Mouse (Mus musculus): ENCODE measurements around the gene Pfkfb2.
"Not testable (repeated sequence)": the region's sequence is repeated elsewhere in the genome, so short reads cannot be mapped to it uniquely, and the experiment has no call there.

Pfkfb2 gene

GRCm38 (mm10) chr1:130681656-130682413 is 47.2 kb downstream of the Pfkfb2 start:
- DNase-seq, result no peak

GRCm38 (mm10) chr1:130681075-130681474 is 48.0 kb downstream of the Pfkfb2 start:
- no peak for DNase-seq

- DNase-seq, result no peak
These were observed 50.5 kb downstream of the Pfkfb2 start for GRCm38 (mm10) chr1:130678551-130678950.

GRCm38 (mm10) chr1:130663576-130663975 is 65.5 kb downstream of the Pfkfb2 start:
- not testable (repeated sequence) for DNase-seq

- no peak for DNase-seq
These were observed 67.6 kb downstream of the Pfkfb2 start, which contains the start of gene C4bp for GRCm38 (mm10) chr1:130661454-130661853. C4bp (minus strand) TSS chr1:130661632.

GRCm38 (mm10) chr1:130659641-130660040 is 69.4 kb downstream of the Pfkfb2 start:
- DNase-seq, result not testable (repeated sequence)

GRCm38 (mm10) chr1:130644103-130644502 is 85.0 kb downstream of the Pfkfb2 start:
- no peak for DNase-seq

- DNase-seq, result no peak
These were observed 88.1 kb downstream of the Pfkfb2 start for GRCm38 (mm10) chr1:130640967-130641366.
